Mouse (Mus musculus) heart, embryonic 14.5 days (tissue): ENCODE data around the gene Maml2. TPM values are rescaled to one million over a fixed set of nuclear protein-coding genes. Genes with fewer than 3 reads are reported as not detected.

ENCODE experiments used
- ATAC-seq: fragments of 200-750 bp; cut with Nextera tagmentation; 2 replicates; pipeline ENCODE4 v1.8.0; 2017; ENCODE audit warnings: low read depth, moderate TSS enrichment; ENCODE audit not compliant: insufficient number of reproducible peaks, insufficient read depth, low FRiP score
- H3K27ac ChIP-seq, 2 experiments: fragments of 200-500 bp in 1 of 2; fragments of 300-500 bp in 1 of 2; sonication (generic) in 1 of 2; replicated peaks in 1 of 2; 2 replicates each; pipeline ENCODE4 v1.5.1; 2012 to 2014; ENCODE audit warnings: low read depth in 2 of 2, low read length in 2 of 2, control low read depth in 1 of 2, mild to moderate bottlenecking in 1 of 2, mixed read lengths in 1 of 2; ENCODE audit not compliant: control insufficient read depth in 1 of 2, insufficient read depth in 1 of 2
- H3K27me3 ChIP-seq: fragments of 300-500 bp; sonication (generic); 2 replicates; pipeline ENCODE4 v1.6.1; 2014; ENCODE audit warnings: mild to moderate bottlenecking, low read length, control low read depth; ENCODE audit not compliant: control insufficient read depth, insufficient read depth
- H3K36me3 ChIP-seq: fragments of 300-500 bp; sonication (generic); 2 replicates; pipeline ENCODE4 v1.6.1; 2014; ENCODE audit warnings: mild to moderate bottlenecking, control low read depth, low read length, mixed read lengths; ENCODE audit not compliant: control insufficient read depth, insufficient read depth
- H3K4me1 ChIP-seq, 2 experiments: fragments of 200-500 bp in 1 of 2; fragments of 300-500 bp in 1 of 2; sonication (generic) in 1 of 2; 2 replicates each; pipeline ENCODE4 v1.6.1; 2012 to 2014; ENCODE audit warnings: low read length in 2 of 2, control low read depth in 1 of 2, mixed read lengths in 1 of 2; ENCODE audit not compliant: control insufficient read depth in 2 of 2, insufficient read depth in 2 of 2
- H3K4me2 ChIP-seq: fragments of 300-500 bp; sonication (generic); 2 replicates; pipeline ENCODE4 v1.6.1; 2014; ENCODE audit warnings: mild to moderate bottlenecking, low read length
- H3K4me3 ChIP-seq, 2 experiments: fragments of 200-500 bp in 1 of 2; fragments of 300-500 bp in 1 of 2; sonication (generic) in 1 of 2; 2 replicates each; pipeline ENCODE4 v1.5.1; 2012 to 2014; ENCODE audit warnings: low read length in 2 of 2, mild to moderate bottlenecking in 2 of 2, control low read depth in 1 of 2, low read depth in 1 of 2, moderate library complexity in 1 of 2; ENCODE audit not compliant: control insufficient read depth in 1 of 2, insufficient read depth in 1 of 2
- H3K9ac ChIP-seq: fragments of 300-500 bp; sonication (generic); 2 replicates; pipeline ENCODE4 v1.6.1; 2014; ENCODE audit warnings: mild to moderate bottlenecking, low read length
- H3K9me3 ChIP-seq: fragments of 300-500 bp; sonication (generic); 2 replicates; pipeline ENCODE4 v1.6.1; 2016; ENCODE audit warnings: low read length, control low read depth; ENCODE audit not compliant: control insufficient read depth
- WGBS: fragments of 180-500 bp; shearing (Covaris S2); extraction: QIAGEN DNeasy Blood & Tissue Kit; methylation state at CpG from one replicate; pipeline ENCODE4 v1.1.7; 2014; 5-methylcytosine and 5-hydroxymethylcytosine counted together
- polyA plus RNA-seq: library from polyadenylated mRNA; unstranded; fragments of >200 nt; fragmentation: Nextera tagmentation; extraction: Ambion mirVana; gene quantifications from 2 replicates; pipeline ENCODE4 v1.2.1, GENCODE M21; 2014

The Maml2 gene
- polyA plus RNA-seq, 1 experiment from 2014 or later = 10.5 TPM

DNA sequence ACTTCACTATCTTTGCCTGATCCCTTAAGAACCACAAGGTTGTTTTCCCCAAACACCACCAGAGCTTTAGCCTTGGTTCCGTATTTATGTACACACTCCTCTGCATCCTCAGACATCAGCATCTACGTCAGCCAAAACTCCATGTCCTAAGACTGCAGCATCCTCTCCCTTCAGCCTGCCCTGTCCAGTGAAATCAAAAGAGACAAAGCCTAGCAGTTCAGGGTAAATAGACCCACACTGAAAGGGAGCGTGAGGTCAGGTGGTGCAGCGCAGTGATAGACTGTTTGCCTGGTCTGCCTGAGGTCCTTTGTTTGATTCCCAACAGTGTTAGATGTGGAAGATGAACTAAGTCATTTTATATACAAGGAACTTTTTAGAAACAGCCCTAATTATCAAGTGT is 400.1 kb downstream of the Maml2 start:
- Histone ChIP-seq H3K36me3 (0 out of 2 replicates have a peak, but pooled peaks cover 3% of the 10 kb centered on the region), H3K4me1 (peaks cover 12 to 34% of the 10 kb centered on the region in 2 experiments), H3K9me3 (no peaks in the 10 kb centered on the region), H3K4me2 (no peak overlapping the region), H3K9ac (no peak overlapping the region), H3K27me3 (no peaks in the 10 kb centered on the region), H3K27ac (no peak overlapping the region), H3K4me3 (no peak overlapping the region)
- WGBS = 94% methylated on average over 4 of the region's 4 CpGs
- no peak for ATAC-seq

DNA sequence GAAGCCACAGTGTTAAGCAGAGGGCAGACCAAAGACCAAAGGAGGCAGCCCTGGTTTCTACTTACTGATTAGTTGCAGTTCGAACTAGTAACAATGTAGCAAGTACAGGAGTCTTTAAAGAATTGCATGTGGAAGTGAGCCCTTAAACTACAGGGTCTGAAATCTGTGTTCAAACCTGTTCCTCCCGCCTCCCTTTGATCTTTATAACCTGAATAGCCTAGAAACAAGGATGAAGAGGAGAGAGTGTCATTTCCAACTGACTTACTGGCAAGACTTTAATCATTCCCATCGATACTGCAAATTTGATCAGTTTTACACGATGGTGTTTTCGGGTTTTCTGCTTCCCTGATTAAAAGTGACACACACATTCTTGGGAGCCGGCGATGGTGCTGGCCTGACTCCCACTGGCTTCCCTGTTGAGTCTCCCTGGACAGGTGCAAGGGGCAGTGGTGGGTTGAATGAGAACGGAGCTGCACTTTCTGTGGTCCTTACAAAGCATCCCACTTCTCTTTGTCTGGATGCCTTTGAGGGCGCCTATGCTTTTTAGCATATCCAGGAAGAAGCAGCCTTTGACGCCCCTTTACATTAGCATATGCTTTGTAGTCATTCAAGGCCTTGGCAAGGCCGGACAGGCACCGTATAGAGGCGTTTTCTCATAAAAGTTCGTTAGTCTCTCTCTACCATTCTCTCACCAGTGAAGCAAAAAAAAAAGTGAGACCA is 401.5 kb downstream of the Maml2 start:
- H3K4me3 ChIP-seq = no peak overlapping the region
- no peak for ATAC-seq
- 0 out of 2 replicates have a peak, but pooled peaks cover 3% of the 10 kb centered on the region for H3K36me3 ChIP-seq
- no peak overlapping the region for H3K9ac ChIP-seq
- peaks cover 15 to 37% of the 10 kb centered on the region in 2 experiments for H3K4me1 ChIP-seq
- no peaks in the 10 kb centered on the region for H3K27me3 ChIP-seq
- no peak overlapping the region for H3K27ac ChIP-seq
- WGBS = 78% methylated on average over 14 of the region's 14 CpGs
- no peak overlapping the region for H3K4me2 ChIP-seq
- no peaks in the 10 kb centered on the region for H3K9me3 ChIP-seq

- H3K36me3 ChIP-seq = 0 out of 2 replicates have a peak, but pooled peaks cover 3% of the 10 kb centered on the region
- H3K27ac ChIP-seq = no peak overlapping the region
- H3K27me3 ChIP-seq = no peaks in the 10 kb centered on the region
- WGBS = 84% methylated on average over 5 of the region's 5 CpGs
- no peak overlapping the region for H3K4me3 ChIP-seq
- ATAC-seq = no peak
- peaks cover 11 to 32% of the 10 kb centered on the region in 2 experiments for H3K4me1 ChIP-seq
- H3K9ac ChIP-seq = no peak overlapping the region
- no peak overlapping the region for H3K4me2 ChIP-seq
- H3K9me3 ChIP-seq = no peaks in the 10 kb centered on the region
Measured at GRCm38 (mm10) chr9:13699781-13700116, 402.0 kb downstream of the Maml2 start.

- H3K4me3 ChIP-seq = no peak overlapping the region
- H3K4me2 ChIP-seq = no peak overlapping the region
- no peaks in the 10 kb centered on the region for H3K9me3 ChIP-seq
- WGBS = 88% methylated on average over 12 of the region's 12 CpGs
- peaks cover 16% of the 10 kb centered on the region for H3K36me3 ChIP-seq
- H3K27me3 ChIP-seq = no peaks in the 10 kb centered on the region
- H3K9ac ChIP-seq = no peak overlapping the region
- no peak overlapping the region for H3K27ac ChIP-seq
- no peak for ATAC-seq
- H3K4me1 ChIP-seq = peaks cover 8 to 20% of the 10 kb centered on the region in 2 experiments
Measured at GRCm38 (mm10) chr9:13701773-13702172, 404.0 kb downstream of the Maml2 start.

DNA sequence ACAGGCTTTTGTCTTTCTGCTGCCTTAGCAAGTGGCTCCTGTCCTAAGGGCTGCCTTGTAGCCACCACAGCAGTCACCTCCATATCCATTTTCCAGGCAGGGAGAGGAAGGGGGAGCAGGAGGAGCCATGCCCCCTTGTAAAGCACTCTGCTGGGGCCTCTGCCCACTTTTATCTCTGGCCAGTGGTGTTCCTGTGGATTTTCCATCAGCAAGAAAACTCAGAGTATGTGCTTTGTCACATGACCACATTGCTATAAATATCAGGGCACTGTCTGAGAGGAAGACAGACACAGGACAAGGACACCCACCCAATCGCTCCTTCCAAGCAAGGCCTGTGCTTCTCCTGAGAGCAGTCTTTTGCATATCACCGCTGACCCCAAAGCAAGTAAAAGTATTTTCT is 405.3 kb downstream of the Maml2 start:
- ATAC-seq = peak; percentile 90
- H3K27me3 ChIP-seq = no peaks in the 10 kb centered on the region
- H3K9ac ChIP-seq = no peak overlapping the region
- peak overlapping the region; percentile 25 for H3K4me2 ChIP-seq
- peaks cover 23% of the 10 kb centered on the region for H3K36me3 ChIP-seq
- 12% methylated on average over 2 of the region's 2 CpGs for WGBS
- peaks cover 8 to 20% of the 10 kb centered on the region in 2 experiments for H3K4me1 ChIP-seq
- H3K27ac ChIP-seq = peak overlapping the region; percentile 85 to 87
- no peak overlapping the region for H3K4me3 ChIP-seq
- no peaks in the 10 kb centered on the region for H3K9me3 ChIP-seq

GRCm38 (mm10) chr9:13704917-13705316 is 407.2 kb downstream of the Maml2 start:
- H3K9me3 ChIP-seq = no peaks in the 10 kb centered on the region
- no peak overlapping the region for H3K4me3 ChIP-seq
- H3K4me1 ChIP-seq = peaks cover 8 to 20% of the 10 kb centered on the region in 2 experiments
- no peak overlapping the region for H3K27ac ChIP-seq
- ATAC-seq = no peak
- H3K36me3 ChIP-seq = peaks cover 23% of the 10 kb centered on the region
- H3K9ac ChIP-seq = no peak overlapping the region
- H3K27me3 ChIP-seq = no peaks in the 10 kb centered on the region
- no peak overlapping the region for H3K4me2 ChIP-seq
- 77% methylated on average over 4 of the region's 4 CpGs for WGBS

DNA sequence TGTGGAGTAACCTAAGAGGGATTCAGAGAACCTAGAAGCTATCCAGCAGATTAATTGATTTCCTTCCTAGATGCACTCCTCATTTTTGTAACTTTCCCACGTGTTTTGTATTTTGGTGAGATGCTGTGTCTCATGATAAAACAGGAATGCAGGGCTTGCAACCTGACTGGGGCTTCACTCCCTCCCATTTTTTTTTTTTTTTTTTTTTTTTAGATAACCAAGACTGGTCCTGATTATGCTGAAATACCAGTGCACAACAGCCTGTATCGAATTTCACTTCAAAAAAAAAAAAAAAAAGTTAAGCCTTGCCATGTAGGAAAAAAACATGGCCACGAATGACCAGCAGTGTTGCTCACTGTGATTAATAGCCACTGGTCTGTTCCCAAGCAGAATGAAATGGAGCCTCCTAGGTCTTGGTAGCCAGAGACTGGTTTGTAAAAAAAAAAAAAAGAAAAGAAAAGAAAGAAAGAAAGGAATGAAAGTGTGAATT is 409.4 kb downstream of the Maml2 start:
- Histone ChIP-seq H3K27ac (no peak overlapping the region), H3K4me2 (no peak overlapping the region), H3K9ac (no peak overlapping the region), H3K4me1 (peaks cover 8 to 16% of the 10 kb centered on the region in 2 experiments), H3K36me3 (peaks cover 23% of the 10 kb centered on the region), H3K4me3 (no peak overlapping the region), H3K9me3 (no peaks in the 10 kb centered on the region), H3K27me3 (no peaks in the 10 kb centered on the region)
- ATAC-seq = no peak
- 27% methylated on average over 3 of the region's 3 CpGs for WGBS

DNA sequence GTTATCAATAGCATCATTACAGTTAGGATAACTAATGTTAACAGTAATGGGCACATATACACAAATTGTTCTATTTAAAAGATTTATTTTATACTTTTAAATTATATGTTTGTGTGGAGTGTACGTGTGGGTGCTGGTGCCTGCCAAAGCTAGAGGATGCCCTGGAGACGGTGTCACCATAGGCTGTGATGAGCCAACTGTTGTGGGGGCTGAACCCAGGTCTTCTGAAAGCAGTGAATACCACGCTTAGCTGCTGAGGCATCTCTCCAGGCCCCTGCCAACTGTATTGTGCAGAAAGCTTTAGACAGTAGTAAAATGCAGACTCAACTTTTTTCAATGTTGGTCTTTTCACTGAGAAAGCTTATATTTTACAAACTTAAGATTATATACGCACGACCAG is 411.7 kb downstream of the Maml2 start:
- Histone ChIP-seq H3K9ac (no peak overlapping the region), H3K4me1 (no peaks in the 10 kb centered on the region; a peak in 1 of 4 replicates), H3K27ac (no peak overlapping the region), H3K4me3 (no peak overlapping the region), H3K27me3 (no peaks in the 10 kb centered on the region), H3K4me2 (no peak overlapping the region), H3K9me3 (no peaks in the 10 kb centered on the region), H3K36me3 (peaks cover 20% of the 10 kb centered on the region)
- 83% methylated on average over 5 of the region's 5 CpGs for WGBS
- no peak for ATAC-seq
